Mouse (Mus musculus): Measurements from ENCODE around the gene Svs6.
"Not testable (repeated sequence)": the region's sequence is repeated elsewhere in the genome, so short reads cannot be mapped to it uniquely, and the experiment has no call there.

The Svs6 gene

DNA sequence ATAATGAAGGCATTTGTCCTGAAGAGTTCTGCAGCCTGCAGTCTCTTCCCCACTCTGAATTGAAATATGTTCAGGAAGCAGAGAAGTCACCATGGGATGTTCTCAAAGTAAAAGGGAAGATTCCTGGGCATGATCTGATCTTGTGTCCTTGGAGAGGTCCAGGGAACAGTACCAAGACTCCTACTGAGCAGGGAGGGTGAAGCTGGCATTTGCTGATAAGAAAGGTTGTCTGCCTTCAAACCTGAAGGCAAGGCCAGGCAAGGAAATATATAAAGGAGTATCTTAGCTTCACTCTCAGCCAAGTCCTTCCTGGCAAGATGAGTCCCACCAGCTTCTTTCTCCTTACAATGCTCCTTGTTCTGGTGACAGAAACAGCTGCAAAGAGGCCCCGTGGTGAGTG is at the start of gene Svs6:
Svs6 (plus strand) TSS at position 301 of the 400 bp plus-strand sequence.
- not testable (repeated sequence) for DNase-seq

DNA sequence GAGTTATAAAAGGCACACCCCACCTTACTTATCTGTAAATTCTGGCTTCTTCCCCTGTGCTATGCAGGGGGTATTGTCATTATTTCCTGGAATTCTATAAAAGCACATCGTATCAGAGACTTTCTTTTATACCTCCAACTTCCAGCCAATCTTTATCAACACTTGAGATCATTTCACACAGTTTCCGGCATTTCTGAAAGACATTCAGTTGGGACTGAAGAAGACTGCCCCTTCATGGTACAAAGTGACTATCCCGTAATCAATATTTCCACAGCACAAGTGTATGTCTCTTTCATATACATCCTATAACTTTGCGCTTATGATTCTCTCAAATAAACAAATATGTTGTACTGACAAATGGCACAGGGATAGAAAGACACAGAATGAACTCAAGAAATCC is 38.2 kb upstream of the Svs6 start, which contains the start of gene Svs4:
Svs4 (minus strand) TSS at position 101 of the 400 bp plus-strand sequence.
- DNase-seq: no peak

DNA sequence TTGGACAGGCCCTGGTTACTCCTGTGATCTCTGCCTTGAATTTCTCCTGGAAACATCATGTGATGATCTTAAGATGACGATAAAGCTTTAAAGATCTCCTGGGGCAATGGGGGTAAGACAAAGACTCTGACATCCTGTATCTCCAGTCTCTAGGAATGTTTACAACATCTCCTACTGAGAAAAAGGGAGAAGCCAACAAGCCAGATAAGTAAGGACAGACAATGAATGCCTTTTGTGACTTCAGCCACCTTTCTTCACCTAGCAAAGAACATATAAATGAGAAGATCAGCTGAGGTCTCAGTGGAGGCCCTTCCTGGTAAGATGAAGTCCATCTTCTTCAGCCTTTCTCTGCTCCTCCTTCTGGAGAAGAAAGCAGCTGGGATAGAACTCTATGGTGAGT is 27.6 kb upstream of the Svs6 start, which contains the start of gene Svs3a:
Svs3a (plus strand) TSS at position 301 of the 400 bp plus-strand sequence.
- not testable (repeated sequence) for DNase-seq

DNA sequence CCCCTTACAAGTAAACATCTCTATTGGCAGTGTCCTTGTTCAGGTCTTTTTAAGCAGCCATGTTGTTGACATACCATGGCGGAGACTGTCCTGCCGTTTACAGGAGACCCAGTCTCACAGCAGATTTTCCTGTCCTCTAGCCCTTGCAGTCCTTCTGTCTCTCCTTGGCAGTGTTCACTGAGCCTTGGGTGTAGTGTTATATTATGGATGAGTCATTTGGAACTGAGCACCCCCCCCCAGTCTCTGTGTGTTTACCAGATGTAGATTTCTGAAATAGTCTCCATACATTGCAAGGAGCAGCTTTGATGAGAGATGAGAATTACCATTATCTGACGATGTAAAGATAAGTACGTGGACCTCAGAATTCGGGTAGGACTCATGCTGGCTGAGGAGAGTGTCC is 4.0 kb upstream of the Svs6 start:
- no peak for DNase-seq

DNA sequence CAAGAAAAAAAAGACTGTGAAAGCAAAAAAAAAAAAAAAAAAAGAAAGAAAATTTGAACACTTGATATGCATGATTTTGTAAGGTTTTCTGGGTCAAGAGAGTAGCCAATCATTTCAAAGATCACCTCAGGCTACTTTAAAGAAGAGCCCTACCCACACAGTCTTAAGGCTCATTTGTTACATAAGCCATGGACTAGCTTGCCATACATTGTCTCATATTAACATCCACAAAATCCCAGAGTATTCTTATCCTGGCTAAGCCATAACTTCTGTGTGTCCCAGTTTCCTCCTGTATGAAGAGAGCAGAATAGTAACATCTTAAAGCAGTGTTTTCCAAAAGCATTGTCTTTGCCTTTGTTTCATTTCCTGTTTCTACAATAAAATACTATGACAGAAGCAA is 1.1 kb upstream of the Svs6 start:
- DNase-seq: not testable (repeated sequence)

DNA sequence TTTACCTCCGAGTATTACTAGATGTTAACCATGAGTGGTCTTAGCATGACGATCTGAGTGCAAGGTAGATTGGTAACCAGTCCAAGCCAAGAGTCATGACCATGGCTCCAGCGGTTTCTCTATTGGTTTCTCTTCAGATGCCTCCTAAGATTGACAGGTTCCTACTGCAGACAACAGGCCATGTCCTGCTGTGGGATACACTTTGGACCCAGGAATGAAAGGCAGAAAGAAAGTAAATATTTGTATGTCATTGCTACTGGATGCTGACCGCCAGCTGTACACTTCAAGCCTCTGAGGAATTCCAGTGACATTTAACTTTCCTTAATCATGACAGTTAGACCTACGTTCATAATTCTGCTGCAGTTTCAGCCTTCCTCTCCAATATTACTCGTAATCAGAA is 4.4 kb downstream of the Svs6 start:
- no peak for DNase-seq

DNA sequence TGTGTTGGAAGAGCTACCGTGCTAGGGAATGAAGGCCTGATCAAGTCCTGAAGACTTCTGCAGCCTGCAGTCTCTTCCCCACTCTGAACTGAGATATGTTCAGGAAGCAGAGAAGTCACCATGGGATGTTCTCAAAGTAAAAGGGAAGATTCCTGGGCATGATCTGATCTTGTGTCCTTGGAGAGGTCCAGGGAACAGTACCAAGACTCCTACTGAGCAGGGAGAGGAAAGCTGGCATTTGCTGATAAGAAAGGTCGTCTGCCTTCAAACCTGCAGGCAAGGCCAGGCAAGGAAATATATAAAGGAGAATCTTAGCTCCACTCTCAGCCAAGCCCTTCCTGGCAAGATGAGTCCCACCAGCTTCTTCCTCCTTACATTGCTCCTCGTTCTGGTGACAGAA is 15.9 kb downstream of the Svs6 start, which contains the start of gene Svs5:
Svs5 (plus strand) TSS at position 301 of the 400 bp plus-strand sequence.
- not testable (repeated sequence) for DNase-seq

DNA sequence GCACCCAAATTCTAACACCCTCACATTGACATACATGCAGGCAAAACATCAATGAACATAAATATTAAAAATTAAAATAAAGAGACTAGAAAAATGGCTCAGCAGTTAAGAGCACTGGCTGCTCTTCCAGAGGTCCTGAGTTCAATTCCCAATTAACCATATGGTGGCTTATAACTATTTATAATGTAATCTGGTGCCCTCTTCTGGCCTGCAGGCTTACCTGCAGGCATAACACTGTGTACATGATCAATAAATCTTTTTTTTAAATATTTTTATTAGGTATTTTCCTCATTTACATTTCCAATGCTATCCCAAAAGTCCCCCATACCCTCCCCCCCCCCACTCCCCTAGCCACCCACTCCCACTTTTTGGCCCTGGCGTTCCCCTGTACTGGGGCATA is 27.2 kb downstream of the Svs6 start:
- not testable (repeated sequence) for DNase-seq

DNA sequence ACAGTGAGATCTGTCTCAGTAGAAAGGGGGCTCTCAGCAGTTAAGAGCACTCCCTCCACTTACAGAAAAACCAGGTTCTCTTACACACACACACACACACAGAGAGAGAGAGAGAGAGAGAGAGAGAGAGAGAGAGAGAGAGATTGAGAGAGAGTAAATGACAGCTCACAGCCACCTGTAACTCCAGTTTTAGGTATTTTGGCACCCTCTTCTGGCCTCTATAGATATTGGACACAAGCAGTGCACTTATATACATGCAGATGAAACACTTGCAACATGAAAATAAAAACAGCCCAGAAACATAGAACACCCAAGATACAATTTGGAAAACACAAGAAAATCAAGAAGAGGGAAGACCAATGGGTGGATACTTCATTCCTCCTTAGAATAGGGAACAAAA is 31.1 kb downstream of the Svs6 start:
- DNase-seq: not testable (repeated sequence)

DNA sequence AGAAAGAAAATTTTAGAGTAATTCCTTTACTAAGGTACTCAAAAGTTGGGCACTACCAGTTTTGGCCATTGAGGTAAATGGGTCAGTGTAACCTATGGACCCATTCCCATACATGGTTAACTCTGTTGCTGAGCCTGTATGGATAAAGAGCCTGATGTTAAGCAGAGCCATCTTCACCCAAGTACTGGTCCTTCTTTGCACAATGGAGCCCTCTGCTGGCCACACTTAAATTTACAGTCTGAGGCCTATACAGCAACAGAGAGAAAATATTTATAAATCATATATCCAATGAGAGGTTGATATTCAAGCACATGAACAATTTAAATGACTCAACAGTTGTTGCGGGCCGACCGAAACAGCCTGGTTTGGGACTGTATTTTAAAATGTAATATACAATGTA is 32.4 kb downstream of the Svs6 start:
- DNase-seq: peak in 1 of 2 experiments; percentile 46

DNA sequence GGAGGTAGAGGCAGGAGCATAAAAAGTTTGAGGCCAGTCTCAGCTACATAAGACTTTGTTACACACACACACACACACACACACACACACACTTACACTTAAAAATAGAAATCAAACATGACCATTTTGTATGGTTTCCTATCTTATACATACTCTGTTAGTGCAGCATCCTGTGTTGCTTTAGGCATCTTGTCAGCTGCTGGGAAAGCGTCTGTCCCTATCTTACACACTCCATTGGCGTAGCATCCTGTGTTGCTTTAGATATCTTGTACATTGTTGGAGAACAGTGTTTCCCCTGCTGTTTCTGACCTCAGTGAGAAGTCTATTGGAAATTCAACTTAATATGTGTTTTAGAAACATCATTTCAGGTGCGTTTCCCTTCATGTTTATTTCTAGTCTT is 36.1 kb downstream of the Svs6 start:
- DNase-seq: no peak

DNA sequence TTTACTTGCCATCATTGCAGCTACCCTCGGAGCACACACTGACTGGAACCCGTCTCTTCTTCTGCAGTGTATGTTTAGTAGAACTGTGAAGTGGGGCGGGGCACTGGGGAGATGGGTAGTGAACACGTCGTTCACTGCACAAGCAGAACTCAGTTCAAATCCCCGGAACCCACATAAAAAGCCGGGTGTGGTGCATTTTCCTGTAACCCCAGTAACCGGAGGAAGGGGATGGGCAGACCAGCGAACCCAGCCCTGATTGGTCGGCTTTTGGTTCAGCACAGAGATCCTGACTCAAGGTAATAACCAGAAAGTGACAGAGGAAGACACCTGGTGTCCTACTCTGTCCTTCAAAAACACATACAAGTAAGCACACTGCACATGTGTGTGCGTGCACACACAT is 36.8 kb downstream of the Svs6 start:
- DNase-seq: no peak

DNA sequence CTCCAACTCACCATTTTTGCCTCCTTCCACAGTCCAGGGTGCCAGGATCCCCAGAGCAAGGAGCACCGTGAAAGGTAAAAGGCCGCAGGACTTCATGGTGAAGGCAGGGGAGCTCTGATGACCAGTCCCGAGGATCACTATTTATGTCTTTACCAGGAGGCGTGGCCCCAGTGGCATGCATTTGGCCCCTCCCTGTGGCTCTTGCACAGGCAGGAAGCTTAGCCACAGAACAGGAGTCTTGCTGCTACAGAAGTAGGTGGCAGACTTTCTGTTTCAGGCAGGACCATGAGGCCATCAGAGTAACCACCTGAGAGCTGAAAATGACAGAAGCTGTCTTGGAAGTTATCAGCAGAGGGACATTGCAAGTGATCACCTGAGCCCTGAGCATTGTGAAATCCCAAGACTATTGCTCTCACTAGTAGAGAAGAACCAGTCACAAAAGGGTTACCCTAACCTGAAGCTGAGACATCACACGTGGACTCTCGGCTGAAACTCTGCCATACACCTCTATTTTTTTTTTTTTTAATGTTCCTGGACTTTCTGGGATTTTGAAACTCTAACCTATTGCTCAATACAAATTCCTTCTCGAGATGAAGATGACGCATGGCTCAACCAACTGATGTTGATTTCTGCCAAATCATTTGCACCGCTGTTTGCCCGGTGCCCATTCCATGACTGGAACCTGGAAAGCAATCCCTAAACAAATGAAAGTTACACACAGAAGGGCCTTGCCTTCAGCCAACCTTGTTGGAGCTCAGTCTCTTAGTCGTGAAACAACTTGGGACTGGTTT is 39.8 kb downstream of the Svs6 start:
- no peak for DNase-seq

DNA sequence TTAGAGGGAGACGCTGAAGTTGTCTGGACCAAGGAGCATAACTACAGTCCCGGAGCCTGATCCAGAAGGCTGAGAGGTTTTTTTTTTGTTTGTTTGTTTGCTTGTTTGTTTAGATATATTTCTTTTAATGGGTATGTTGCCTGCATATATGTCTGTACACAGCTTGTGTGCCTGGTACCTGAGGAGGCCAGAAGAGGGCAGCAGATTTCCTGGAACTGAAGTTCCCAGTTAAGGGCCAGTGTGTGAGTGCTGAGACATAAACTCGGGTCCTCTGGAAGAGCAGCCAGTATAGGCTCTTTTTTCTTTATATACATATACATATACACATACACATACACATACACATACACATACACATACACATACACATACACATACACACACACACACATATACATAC is 41.8 kb downstream of the Svs6 start:
- peak in 1 of 2 experiments; percentile 9 for DNase-seq

DNA sequence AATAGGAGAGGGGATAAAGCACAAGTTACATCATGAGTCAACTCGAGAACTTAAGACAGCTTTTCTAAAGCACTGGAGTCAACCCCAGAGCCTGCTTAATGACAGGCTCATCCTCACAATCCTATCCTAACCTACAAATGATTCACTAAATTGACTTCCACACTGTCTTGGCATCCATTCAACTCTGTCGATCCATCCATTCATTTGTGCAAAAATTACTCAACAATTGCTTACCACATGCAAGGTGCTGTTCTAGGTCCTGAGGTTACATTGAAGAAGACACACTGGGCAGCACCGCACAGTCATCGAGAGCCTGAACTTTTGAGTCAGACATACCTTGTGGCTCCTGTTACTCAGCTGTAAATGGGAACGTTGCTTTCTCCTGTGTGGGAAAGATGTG is 42.5 kb downstream of the Svs6 start:
- DNase-seq: no peak

DNA sequence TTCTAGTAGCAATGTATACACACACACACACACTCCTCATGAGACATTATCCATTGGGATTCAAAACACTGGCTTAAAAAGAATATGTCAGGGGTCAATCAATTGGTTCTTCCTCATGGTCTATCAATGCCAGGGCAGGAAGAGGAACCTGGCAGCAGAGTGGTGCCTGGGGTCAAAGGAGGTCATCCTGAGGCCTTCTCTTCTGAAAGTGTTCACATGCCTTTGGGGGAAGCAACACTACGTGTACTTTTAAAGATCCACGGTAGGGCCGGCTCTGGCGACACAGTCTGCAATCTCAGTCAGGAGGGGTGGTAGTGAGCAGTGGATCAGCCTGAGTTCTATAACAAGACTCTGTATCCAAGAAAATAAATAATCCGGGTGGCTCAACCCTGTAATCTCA is 43.1 kb downstream of the Svs6 start:
- DNase-seq: no peak

DNA sequence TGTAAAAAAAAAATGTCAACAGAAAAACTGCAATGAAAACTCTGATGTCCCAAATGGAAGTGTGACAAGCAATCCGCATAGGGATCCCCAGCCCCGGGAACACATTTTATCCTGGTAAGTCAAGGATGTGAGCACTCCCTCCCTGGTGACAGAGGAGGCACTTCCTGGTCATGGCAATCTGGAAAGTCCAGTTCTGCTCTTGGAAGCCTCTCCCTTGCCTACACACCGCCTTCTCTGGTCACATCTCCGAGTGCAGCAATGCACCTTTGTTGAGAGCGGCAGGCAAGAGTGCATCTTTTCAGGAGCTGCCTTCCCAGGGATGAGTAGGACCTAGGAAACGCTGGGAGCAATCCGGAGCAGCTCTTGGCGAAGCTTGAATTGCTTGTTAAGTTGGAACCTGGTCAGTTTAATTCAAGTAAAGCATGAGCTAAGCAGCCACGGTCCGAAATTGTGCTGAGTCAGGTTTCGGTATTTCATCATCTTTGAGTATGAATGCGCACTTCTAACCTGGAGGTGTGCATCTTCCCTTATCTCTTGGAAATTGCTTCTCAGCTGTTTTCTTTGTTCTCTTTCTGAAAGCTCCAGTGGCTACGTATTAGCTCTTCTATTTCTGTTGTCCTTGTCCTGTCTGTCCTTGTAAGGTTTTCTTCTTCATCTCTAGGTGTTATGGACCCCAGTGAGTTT is 44.6 kb downstream of the Svs6 start:
- no peak for DNase-seq

DNA sequence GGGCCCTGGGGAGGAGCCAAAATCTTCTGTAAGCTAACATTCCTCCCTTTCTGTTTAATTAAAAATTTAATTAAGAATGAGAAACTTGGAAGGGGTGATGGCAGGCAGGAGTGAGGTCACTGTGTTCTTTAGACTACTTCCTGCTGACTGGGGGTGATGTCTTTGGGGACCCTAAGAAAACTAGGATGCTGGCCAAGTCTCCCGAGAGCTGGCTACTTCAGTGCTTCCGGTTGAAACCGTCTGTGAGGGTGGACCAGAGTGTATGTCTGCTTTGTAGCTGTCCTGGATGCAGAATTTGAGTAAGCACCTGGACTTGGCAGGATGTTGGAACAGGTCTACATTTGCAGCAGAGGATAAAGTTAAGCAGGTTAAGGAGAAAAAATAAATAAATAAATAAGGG is 50.4 kb downstream of the Svs6 start:
- no peak for DNase-seq
